Mouse (Mus musculus) thymus, adult 2 months (tissue): Measurements from ENCODE around the gene Gba.

Source experiments
- CTCF ChIP-seq: fragments of 200-500 bp; IDR thresholded peaks from 2 replicates; pipeline ENCODE4 v1.5.1; 2012; ENCODE audit warnings: mild to moderate bottlenecking, control low read depth, low read length, moderate library complexity, borderline replicate concordance; ENCODE audit not compliant: control insufficient read depth, poor library complexity, insufficient read depth; ENCODE audit errors: extremely low read depth
- POLR2A ChIP-seq: fragments of 200-500 bp; IDR thresholded peaks from 2 replicates; pipeline ENCODE4 v1.6.1; 2012; ENCODE audit warnings: mild to moderate bottlenecking, low read length, control low read depth, moderate library complexity; ENCODE audit not compliant: control insufficient read depth, poor library complexity, insufficient read depth; ENCODE audit errors: extremely low read depth

GRCm38 (mm10) chr3:89254994-89255393, 52.3 kb downstream of the Gba start:
- TF ChIP-seq POLR2A (no peak), CTCF (no peak)
